Mouse (Mus musculus): Measurements from ENCODE around the gene H2-T23.

H2-T23 gene

GRCm38 (mm10) chr17:35994175-35994878 lies 38.3 kb downstream of the H2-T23 start:
- in situ Hi-C loops (cut with MboI) = loop anchor here (10.0 kb wide), 2 partner anchors 50 to 160 kb away; partner anchors contain the start of genes Gm6034, H2-T22 and Tubb5

- in situ Hi-C loops (cut with MboI) = loop anchor here (10.0 kb wide), 2 partner anchors 51 to 159 kb away; partner anchors contain the start of genes Gm6034, H2-T22 and Tubb5
These were observed 39.0 kb downstream of the H2-T23 start for GRCm38 (mm10) chr17:35993675-35994074.

GRCm38 (mm10) chr17:35991781-35992180 lies 40.9 kb downstream of the H2-T23 start:
- in situ Hi-C loops (cut with MboI) = loop anchor here (10.0 kb wide), 2 partner anchors 53 to 157 kb away; partner anchors contain the start of genes Gm6034, H2-T22 and Tubb5

- in situ Hi-C loops (cut with MboI) = no loop called here
These were observed 50.9 kb downstream of the H2-T23 start for GRCm38 (mm10) chr17:35981776-35982175.

- in situ Hi-C loops (cut with MboI) = no loop called here
These were observed 52.3 kb downstream of the H2-T23 start for GRCm38 (mm10) chr17:35980363-35980754.
